Mouse (Mus musculus) CD4-positive, CD25-positive, alpha-beta regulatory T cell, adult 2 months (primary cell): Measurements from ENCODE around the gene Jpt2.
"Not testable (repeated sequence)": the region's sequence is repeated elsewhere in the genome, so short reads cannot be mapped to it uniquely, and the experiment has no call there.

ENCODE experiments used
- DNase-seq: peaks from one replicate; pipeline ENCODE4 v3.0.0-alpha.2; 2012; ENCODE audit warnings: low read depth, low spot score

The Jpt2 gene

DNA sequence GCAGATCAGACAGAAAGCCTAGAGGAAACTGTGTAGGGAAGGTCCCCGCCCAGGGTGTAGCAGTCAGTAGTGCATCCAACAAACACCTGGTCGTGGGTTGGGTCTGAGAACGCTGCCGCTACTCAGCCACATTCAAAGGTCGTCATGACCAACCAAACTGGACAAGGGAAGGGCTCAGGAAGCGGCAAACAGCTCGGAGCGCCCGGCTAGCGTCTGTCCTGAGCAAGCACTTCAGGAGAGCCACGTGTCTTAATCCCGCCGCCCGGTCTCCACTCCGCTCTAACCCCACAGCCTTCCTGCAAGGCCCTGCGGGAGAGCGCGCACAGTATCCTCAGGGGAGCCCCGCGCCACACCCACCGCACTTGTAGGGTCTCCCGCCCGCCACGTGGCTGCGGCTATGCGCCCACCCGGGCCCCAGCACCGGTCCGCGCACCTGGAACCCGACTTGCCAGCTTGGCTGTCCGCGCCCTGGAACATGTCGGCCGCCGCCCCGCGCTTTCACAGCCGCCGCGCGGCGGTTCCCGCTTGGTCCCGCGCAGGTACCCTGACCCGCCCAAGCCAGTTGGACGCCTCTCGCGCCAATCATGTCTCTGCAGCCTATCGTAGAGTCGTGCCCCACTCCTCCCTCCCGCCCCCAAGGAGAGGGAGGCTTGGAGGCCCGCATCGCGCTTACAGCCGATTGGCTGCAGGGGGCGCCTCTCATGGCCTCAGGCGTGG lies at the start of gene Jpt2:
Gene Jpt2 (minus strand): TSS at position 555 of the 717 bp plus-strand sequence.
- peak; percentile 98 for DNase-seq

- no peak for DNase-seq
These were observed 47.0 kb upstream of the Jpt2 start for GRCm38 (mm10) chr17:25007480-25007879.

DNA sequence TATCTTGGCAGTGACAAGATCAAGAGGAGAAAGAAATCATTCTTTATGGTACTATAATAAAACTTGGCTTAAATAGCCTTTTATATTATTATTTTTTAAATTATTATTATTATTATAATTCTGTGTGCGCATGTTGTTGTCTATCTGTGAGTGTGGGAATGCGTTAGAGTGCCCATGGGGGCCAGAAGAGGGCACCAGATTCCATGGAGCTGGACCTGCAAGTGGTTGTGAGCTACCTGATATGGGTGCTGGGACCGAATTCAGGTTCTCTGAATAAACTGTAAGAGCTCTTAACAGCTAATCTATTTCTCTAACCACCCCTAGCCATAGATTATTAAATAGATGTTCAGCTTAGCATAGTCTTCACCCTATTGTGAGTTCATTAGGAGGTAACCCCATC lies 44.6 kb upstream of the Jpt2 start:
- no peak for DNase-seq

GRCm38 (mm10) chr17:24994721-24995120 lies 34.2 kb upstream of the Jpt2 start:
- DNase-seq, result no peak

DNA sequence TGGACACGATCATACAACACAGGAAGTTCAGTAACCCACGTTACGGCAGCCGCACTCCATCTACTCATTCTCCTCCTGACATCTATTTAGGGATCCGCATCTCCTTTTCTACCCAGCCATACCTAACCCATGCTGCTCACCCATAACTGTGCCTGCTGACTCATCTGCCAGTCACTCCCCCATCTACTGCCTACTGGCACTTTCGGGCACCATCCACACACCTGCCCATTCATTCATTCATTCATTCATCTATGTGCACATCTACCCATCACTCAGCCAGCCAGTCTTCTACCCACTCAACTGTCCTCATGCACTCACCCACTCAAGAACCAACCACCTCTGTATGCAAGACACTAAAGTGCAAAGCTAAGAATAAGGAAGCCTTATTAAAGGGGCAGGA lies 26.7 kb upstream of the Jpt2 start:
- no peak for DNase-seq

- DNase-seq, result no peak
These were observed 595 bp upstream of the Jpt2 start for GRCm38 (mm10) chr17:24960852-24961715.

- DNase-seq, result no peak
These were observed 1.1 kb downstream of the Jpt2 start for GRCm38 (mm10) chr17:24959371-24959770.

DNA sequence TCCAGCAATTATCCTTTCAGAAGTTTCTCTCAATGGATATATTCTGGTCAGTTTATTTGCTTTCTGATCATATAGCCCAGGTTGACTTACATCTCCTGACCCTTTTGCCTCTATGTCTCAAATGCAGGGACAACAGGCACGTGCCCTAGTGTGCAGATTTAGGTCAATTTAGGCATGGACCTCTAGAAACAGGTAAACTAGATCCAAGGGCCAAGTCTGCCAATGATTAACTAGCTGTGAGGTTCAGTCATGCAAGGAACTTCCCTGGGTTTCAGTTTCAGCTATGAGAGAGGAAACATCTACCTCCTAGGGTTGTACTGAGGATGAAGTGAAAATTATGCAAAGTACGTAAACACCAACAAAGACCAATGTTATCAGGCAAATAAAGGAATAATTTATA lies 7.2 kb downstream of the Jpt2 start:
- no peak for DNase-seq

DNA sequence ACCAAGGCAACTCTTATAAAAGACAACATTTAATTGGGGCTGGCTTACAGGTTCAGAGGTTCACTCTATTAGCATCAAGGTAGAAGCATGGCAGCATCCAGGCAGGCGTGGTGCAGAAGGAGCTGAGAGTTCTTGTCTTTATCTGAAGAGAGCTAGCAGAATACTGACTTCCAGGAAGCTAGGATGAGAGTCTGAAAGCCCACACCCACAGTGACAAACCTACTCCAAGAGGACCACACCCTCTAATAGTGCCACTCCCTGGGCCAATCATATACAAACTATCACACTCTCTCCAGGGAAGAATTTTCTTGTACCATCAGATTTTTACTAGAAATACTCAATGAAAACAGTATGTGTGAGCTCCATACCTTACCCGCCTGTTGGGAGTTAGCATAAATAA lies 9.8 kb downstream of the Jpt2 start:
- DNase-seq, result no peak

- DNase-seq, result no peak
These were observed 12.3 kb downstream of the Jpt2 start for GRCm38 (mm10) chr17:24948204-24948603.

DNA sequence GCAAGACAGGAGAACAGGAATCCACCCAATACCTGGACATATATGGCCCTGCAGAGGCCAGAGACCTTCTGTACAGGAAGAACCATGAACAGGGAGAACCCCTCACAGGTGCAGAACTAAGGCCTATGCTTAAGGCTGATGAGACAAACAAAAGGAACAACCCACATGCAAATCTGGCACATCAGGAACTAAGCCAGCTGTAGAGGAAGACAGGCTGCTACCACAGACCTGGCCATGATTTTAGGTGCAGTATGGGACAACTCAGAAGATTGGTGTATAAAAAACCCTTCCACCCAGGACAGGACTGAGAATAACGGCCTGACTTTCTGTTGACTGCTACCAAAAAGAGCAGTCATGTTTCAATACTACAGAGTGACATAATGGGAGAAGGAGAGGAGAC lies 16.9 kb downstream of the Jpt2 start:
- DNase-seq, result not testable (repeated sequence)

- no peak for DNase-seq
These were observed 17.5 kb downstream of the Jpt2 start for GRCm38 (mm10) chr17:24943036-24943435.

GRCm38 (mm10) chr17:24942453-24942852 lies 18.0 kb downstream of the Jpt2 start:
- DNase-seq, result peak; percentile 51

- DNase-seq, result peak; percentile 19
These were observed 23.2 kb downstream of the Jpt2 start for GRCm38 (mm10) chr17:24937266-24937665.

GRCm38 (mm10) chr17:24936259-24937237 lies 23.9 kb downstream of the Jpt2 start, which contains the start of gene Mapk8ip3:
Gene Mapk8ip3 (minus strand): TSS chr17:24936977.
- DNase-seq, result peak; percentile 97

DNA sequence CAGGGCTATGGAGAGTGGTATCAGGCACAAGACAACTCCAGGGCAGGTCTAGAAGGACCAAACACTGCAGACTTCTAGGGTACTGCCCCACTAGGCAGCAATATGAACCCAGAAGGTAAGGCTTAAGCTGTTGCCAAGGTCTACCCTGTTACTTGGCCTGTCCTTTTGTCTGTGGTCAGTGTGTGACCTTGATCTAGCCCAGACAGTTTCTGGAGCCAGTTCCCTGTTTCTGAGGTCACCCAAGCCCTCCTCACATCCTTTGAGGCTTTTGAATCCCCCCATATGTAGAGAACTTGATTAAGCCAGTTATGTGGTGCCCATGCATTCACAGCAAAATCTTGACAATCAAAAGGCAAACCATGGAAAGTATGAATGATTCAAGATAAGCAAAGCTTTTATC lies 24.8 kb downstream of the Jpt2 start:
- DNase-seq, result no peak

DNA sequence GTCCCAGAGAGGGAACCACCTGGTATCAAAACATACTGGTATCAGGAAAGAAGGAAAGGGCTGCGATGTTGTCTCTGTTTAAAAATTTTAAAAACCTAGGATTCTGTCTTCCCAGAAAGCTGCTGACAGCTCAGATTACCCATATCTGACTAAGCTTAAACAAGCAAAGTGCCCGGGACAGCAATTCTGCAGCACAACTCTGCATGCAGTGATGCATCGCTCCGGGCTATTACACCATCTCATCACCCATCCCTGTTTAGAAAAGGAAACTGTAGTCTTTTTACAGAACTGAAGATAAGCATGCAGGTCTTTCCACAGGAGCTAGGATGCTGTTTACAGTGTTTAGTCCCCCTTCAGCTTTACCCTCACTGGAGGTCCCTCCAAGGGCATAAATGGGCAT lies 25.6 kb downstream of the Jpt2 start:
- no peak for DNase-seq

GRCm38 (mm10) chr17:24933163-24933562 lies 27.3 kb downstream of the Jpt2 start:
- no peak for DNase-seq

- DNase-seq, result no peak
These were observed 28.1 kb downstream of the Jpt2 start for GRCm38 (mm10) chr17:24932431-24932830.

DNA sequence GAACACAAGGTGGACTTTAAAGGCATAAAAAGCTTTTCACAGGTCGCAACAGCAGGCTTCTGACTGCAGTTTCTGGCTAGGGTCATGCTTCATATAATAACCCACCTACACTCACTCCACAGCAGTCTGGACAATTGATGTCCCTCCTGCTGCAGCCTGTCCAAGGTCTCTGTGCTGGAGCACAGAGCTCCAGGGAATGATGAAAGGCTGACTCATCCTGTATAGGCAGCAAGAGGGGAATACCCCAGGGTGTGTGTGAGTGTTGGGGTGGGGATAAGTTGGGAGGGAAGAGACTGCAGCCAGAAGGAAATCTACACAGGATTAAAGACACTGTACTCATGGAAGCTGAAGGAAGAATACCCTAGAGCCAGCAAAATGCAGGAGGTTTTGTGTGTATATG lies 31.0 kb downstream of the Jpt2 start:
- DNase-seq, result no peak

DNA sequence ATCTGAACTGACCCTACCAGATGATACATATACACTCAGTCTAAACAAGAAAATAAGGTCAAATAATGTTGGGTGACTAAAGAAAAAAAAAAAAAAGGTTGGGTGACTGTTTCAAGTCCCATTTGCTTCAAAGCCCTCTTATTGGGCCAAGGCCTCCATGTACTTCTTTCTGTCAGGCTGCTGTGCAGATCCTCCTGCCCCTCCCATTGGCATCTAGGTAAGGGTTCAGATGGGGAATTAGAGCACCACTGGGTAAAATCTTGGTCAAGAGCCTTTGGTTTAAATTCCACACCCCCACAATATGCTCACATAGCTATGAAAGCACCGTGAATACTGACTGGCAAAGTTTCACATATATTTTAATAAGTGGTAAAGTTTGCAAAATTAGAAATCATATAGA lies 37.2 kb downstream of the Jpt2 start:
- DNase-seq, result no peak

DNA sequence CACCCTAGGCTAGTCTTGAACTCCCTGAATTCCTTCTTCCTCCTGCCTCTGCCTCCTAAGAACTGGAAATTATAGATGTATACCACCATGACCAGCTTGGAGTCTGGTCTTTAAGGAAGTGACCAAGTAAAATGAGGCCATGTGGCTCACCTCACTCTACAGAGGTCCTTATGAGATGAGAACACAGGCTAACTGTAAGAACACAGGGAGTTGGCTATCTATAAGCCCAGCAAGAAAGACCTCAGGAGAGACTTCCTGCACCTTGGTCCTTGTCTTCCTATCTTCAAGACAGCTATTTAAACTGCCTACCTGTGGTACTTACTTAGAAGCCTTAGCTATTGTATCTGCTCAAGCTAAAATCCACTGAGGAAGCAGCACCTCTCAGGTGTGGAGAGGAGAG lies 46.5 kb downstream of the Jpt2 start:
- no peak for DNase-seq
